Mouse (Mus musculus) embryonic facial prominence, embryonic 15.5 days (tissue): ENCODE data around the gene Gm3667. TPM values are rescaled to one million over a fixed set of nuclear protein-coding genes. Genes with fewer than 3 reads are reported as not detected.
"Not testable (repeated sequence)": the region's sequence is repeated elsewhere in the genome, so short reads cannot be mapped to it uniquely, and the experiment has no call there.

ENCODE experiments used
- ATAC-seq: fragments of 200-750 bp; cut with Nextera tagmentation; 2 replicates; pipeline ENCODE4 v1.8.0; 2017; ENCODE audit warnings: low read depth, moderate TSS enrichment; ENCODE audit not compliant: insufficient number of reproducible peaks, low FRiP score, low TSS enrichment
- H3K27ac ChIP-seq: fragments of 300-500 bp; sonication (generic); replicated peaks from 2 replicates; pipeline ENCODE4 v1.5.1; 2015; ENCODE audit warnings: mild to moderate bottlenecking, inconsistent platforms
- H3K27me3 ChIP-seq: fragments of 300-500 bp; sonication (generic); 2 replicates; pipeline ENCODE4 v1.6.1; 2015; ENCODE audit warnings: inconsistent platforms
- H3K36me3 ChIP-seq: fragments of 300-500 bp; sonication (generic); 2 replicates; pipeline ENCODE4 v1.6.1; 2015; ENCODE audit warnings: mild to moderate bottlenecking, inconsistent platforms
- H3K4me1 ChIP-seq: fragments of 300-500 bp; sonication (generic); 2 replicates; pipeline ENCODE4 v1.6.1; 2015; ENCODE audit warnings: inconsistent platforms
- H3K4me2 ChIP-seq: fragments of 300-500 bp; sonication (generic); replicated peaks from 2 replicates; pipeline ENCODE4 v1.6.1; 2015; ENCODE audit warnings: mild to moderate bottlenecking, inconsistent platforms
- H3K4me3 ChIP-seq: fragments of 300-500 bp; sonication (generic); replicated peaks from 2 replicates; pipeline ENCODE4 v1.5.1; 2015; ENCODE audit warnings: mild to moderate bottlenecking, inconsistent platforms
- H3K9ac ChIP-seq: fragments of 300-500 bp; sonication (generic); 2 replicates; pipeline ENCODE4 v1.6.1; 2015; ENCODE audit warnings: inconsistent platforms
- H3K9me3 ChIP-seq: fragments of 300-500 bp; sonication (generic); replicated peaks from 2 replicates; pipeline ENCODE4 v1.6.1; 2016; ENCODE audit warnings: inconsistent platforms
- WGBS: fragments of 180-500 bp; shearing (Covaris S2); methylation state at CpG from one replicate; pipeline ENCODE4 v1.1.7; 2015; 5-methylcytosine and 5-hydroxymethylcytosine counted together
- polyA plus RNA-seq: library from polyadenylated mRNA; unstranded; fragments of >200 nt; fragmentation: Nextera tagmentation; extraction: Ambion mirVana; gene quantifications from 2 replicates; pipeline ENCODE4 v1.2.1, GENCODE M21; 2015

Gene Gm3667
- polyA plus RNA-seq, result 0.12 and 0.51 TPM in 2 replicates

DNA sequence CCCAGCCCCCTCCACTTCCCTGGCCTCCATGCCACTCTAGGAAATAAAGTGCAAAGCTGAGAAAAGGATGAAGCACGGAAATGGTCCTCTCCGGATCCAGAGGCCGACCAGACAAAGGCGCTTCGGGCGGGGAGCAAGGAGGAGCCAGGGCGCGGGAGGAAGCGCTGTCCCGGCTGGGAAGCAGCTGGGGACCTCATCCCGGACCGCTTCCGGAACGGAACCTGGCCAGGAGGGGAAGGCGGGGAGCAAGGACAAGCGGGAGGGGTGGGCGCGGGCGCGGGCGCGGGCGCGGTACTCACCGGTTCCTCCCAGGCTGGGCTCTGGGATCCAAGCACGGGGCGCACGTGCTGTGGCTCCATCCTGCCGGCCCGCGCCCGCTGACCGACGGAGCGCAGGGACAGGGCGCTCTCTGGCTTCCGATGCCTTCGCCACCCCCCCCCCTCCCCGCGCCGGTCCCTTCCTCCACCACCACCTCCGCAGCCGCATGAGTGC lies at the start of gene Gm3667:
TSS of gene Gm3667 (minus strand) at position 442 of the 492 bp plus-strand sequence.
- ATAC-seq, H3K27ac ChIP-seq, H3K27me3 ChIP-seq, H3K4me1 ChIP-seq, H3K9ac ChIP-seq, H3K36me3 ChIP-seq, H3K9me3 ChIP-seq: not testable (repeated sequence)
- peak within 1 kb of the TSS; percentile 63 for H3K4me2 ChIP-seq
- peak within 1 kb of the TSS; percentile 42 for H3K4me3 ChIP-seq
- 2% methylated on average over 25 of the region's 43 CpGs for WGBS

DNA sequence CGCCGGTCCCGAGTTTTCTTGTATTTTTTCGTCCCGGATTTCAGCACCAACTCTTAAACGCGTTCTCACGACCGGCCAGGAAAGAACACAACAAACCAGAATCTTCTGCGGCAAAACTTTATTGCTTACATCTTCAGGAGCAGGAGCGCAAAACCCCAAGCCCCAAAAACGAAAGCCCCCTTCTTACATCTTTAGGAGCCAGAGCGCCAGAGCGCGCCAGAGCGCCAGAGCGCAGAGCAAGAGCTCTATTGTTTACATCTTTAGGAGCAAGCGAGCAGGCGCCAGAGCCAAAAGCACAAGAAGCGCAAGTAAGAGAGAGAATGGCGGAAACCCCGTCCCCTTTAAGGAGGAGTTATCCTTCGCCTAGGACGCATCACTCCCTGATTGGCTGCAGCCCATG lies 10.1 kb upstream of the Gm3667 start:
- not testable (repeated sequence) for H3K4me2 ChIP-seq, H3K9ac ChIP-seq, H3K27ac ChIP-seq, H3K4me1 ChIP-seq, H3K27me3 ChIP-seq, H3K9me3 ChIP-seq, H3K4me3 ChIP-seq, ATAC-seq, H3K36me3 ChIP-seq
- WGBS, result 97% methylated on average over 18 of the region's 24 CpGs

DNA sequence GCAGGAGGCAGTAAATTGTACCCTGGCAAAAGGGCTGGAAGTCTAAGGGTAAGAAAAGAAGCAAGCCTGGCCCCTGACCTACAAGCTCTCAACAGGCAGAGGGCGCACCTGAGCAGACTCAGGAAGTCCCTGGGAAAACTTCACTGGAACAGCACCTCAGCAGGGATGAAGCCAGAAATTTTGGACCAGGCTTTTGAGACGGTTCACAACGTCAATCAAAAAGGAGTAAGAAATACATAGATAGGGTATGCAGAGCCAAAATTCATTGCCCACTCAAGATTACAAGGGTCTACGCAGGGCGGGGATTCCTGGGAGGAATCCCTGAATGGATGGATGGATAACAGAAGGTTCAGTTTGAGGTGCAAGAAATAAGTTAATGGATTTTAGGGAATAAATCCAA lies 951 bp downstream of the Gm3667 start:
- Histone ChIP-seq H3K4me2 (peak overlapping the region; percentile 63), H3K4me3 (peak overlapping the region; percentile 42; the same call in 1 of the 2 replicates)
- H3K36me3 ChIP-seq, H3K9ac ChIP-seq, H3K4me1 ChIP-seq, H3K27ac ChIP-seq, H3K9me3 ChIP-seq, ATAC-seq, H3K27me3 ChIP-seq: not testable (repeated sequence)
- WGBS, result 4% methylated on average over 4 of the region's 5 CpGs

DNA sequence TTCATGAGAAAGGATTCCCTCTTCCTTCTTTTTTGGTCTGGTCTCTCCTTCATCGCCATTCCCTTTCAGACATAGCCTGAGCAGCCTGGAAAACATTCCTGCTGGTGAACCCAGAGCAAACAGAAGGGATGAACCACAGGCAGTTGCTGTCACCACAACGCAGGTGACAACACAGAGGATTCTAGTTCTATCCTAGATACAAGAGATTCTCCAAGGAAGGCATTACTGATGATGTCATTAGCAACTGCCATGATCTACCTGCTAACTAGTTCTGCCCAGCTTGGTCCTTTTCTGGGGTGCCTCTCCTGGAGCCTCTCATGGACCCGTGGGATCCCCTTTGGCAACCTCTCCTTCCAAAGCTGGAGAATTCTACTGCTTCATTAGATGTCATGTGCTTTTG lies 49.6 kb downstream of the Gm3667 start, which contains the start of gene Gm3642:
TSS of gene Gm3642 (minus strand) at position 101 of the 400 bp plus-strand sequence.
- H3K4me3 ChIP-seq, H3K9me3 ChIP-seq, H3K27me3 ChIP-seq, ATAC-seq, H3K9ac ChIP-seq, H3K27ac ChIP-seq, H3K4me1 ChIP-seq, H3K36me3 ChIP-seq, H3K4me2 ChIP-seq: not testable (repeated sequence)
- WGBS, result no CpG with 5 or more reads among the region's 3 CpGs

DNA sequence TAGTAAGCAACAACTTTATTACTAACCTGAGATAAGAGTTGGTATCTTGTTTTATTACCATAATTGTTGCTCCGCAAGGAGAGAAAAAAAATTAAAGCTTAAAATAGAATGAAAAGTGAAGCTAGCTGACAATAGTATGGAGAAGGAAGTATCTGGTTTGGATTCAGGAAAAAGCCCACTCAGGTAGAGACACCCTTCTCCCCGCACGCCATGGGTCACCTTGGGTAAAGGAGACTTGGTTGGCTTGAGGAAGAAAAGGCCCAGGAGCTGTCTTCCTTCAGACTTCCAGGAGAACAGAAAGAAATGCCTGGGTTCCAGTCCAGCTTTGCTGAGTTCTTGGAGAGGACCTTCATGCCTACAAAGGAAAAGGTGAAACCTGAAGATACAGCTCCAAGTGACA lies 66.5 kb downstream of the Gm3667 start:
- not testable (repeated sequence) for H3K9ac ChIP-seq, ATAC-seq, H3K9me3 ChIP-seq, H3K27ac ChIP-seq, H3K4me1 ChIP-seq, H3K4me3 ChIP-seq, H3K4me2 ChIP-seq, H3K27me3 ChIP-seq, H3K36me3 ChIP-seq
- 91% methylated on average over 3 of the region's 3 CpGs for WGBS

Other genes with a start within 250 kb of the Gm3667 start
- gene Gm10251, start 205.8 kb downstream of the Gm3667 start, polyA plus RNA-seq, result not detected in 2 replicates
- not detected in 2 replicates for gene Gm8050, start 169.7 kb downstream of the Gm3667 start, polyA plus RNA-seq
- 3.0 and 3.2 TPM in 2 replicates for gene Gm3636, start 147.6 kb downstream of the Gm3667 start, polyA plus RNA-seq
- not detected in 2 replicates for gene Gm8362, start 115.6 kb downstream of the Gm3667 start, polyA plus RNA-seq
- not detected in 2 replicates for gene Gm3642, start 49.7 kb downstream of the Gm3667 start, polyA plus RNA-seq
- gene Gm6356, start 83.9 kb upstream of the Gm3667 start, polyA plus RNA-seq, result not detected in 2 replicates
- gene Gm10406, start 137.5 kb upstream of the Gm3667 start, polyA plus RNA-seq, result 0.56 and 0.59 TPM in 2 replicates
- gene Gm3685, start 155.0 kb upstream of the Gm3667 start, polyA plus RNA-seq, result not detected in 2 replicates
- 0.52 and 1.1 TPM in 2 replicates for gene Gm3696, start 210.7 kb upstream of the Gm3667 start, polyA plus RNA-seq
- not detected in 2 replicates for gene Gm6676, start 235.4 kb upstream of the Gm3667 start, polyA plus RNA-seq